Mouse (Mus musculus) bone marrow macrophage, adult 2 months (primary cell): ENCODE data around the gene Tsen15. TPM values are rescaled to one million over a fixed set of nuclear protein-coding genes. Genes with fewer than 3 reads are reported as not detected.
A peak's percentile ranks its signal among the peaks of the same experiment; 100 is the strongest.

ENCODE experiments used
- H3K27ac ChIP-seq: 2 replicates; pipeline ENCODE4 v1.5.1; 2012; ENCODE audit warnings: low read depth, low read length; ENCODE audit not compliant: insufficient read depth
- H3K4me1 ChIP-seq: 2 replicates; pipeline ENCODE4 v1.6.1; 2012; ENCODE audit warnings: low read length; ENCODE audit not compliant: control insufficient read depth, insufficient read depth
- H3K4me3 ChIP-seq: 2 replicates; pipeline ENCODE4 v1.5.1; 2012; ENCODE audit warnings: mild to moderate bottlenecking, low read length, moderate library complexity; ENCODE audit not compliant: insufficient read depth
- CTCF ChIP-seq: IDR thresholded peaks from 2 replicates; pipeline ENCODE4 v1.5.1; 2012; ENCODE audit warnings: low read depth, mild to moderate bottlenecking, low read length, moderate library complexity
- POLR2A ChIP-seq: IDR thresholded peaks from 2 replicates; pipeline ENCODE4 v1.6.1; 2012; ENCODE audit warnings: mild to moderate bottlenecking, low read depth, low read length, borderline replicate concordance
- polyA plus RNA-seq: library from polyadenylated mRNA; stranded (reverse); fragments of >200 nt; gene quantifications from 2 replicates; pipeline ENCODE4 v1.2.4, GENCODE M21; 2012; ENCODE audit not compliant: missing spikeins, insufficient read depth, insufficient read length

The Tsen15 gene
- polyA plus RNA-seq, 1 experiment, result 20.2 TPM

GRCm38 (mm10) chr1:152413116-152413515 lies 26.6 kb upstream of the Tsen15 start:
- no peak for TF ChIP-seq POLR2A
- no peak for TF ChIP-seq CTCF
- Histone ChIP-seq H3K4me3 (no peak overlapping the region), H3K27ac (no peak overlapping the region), H3K4me1 (no peaks in the 10 kb centered on the region)

GRCm38 (mm10) chr1:152410657-152411056 lies 24.2 kb upstream of the Tsen15 start:
- Histone ChIP-seq H3K4me3 (no peak overlapping the region), H3K27ac (no peak overlapping the region), H3K4me1 (no peaks in the 10 kb centered on the region)
- no peak for TF ChIP-seq POLR2A
- no peak for TF ChIP-seq CTCF

GRCm38 (mm10) chr1:152409356-152409755 lies 22.9 kb upstream of the Tsen15 start:
- no peak for TF ChIP-seq CTCF
- no peak for TF ChIP-seq POLR2A
- H3K4me1 ChIP-seq, result no peaks in the 10 kb centered on the region

GRCm38 (mm10) chr1:152407021-152407946 lies 20.8 kb upstream of the Tsen15 start:
- Histone ChIP-seq H3K27ac (no peak overlapping the region), H3K4me1 (no peaks in the 10 kb centered on the region), H3K4me3 (no peak overlapping the region)
- TF ChIP-seq CTCF (no peak), POLR2A (no peak)

More at GRCm38 (mm10) chr1:152409356-152409755, 22.9 kb upstream of the Tsen15 start:
- H3K4me3 ChIP-seq, result no peak overlapping the region
- H3K27ac ChIP-seq, result no peak overlapping the region

- Histone ChIP-seq H3K4me3 (peak overlapping the region; percentile 62), H3K4me1 (peaks cover 3% of the 10 kb centered on the region; the same call in 1 of the 2 replicates), H3K27ac (no peak overlapping the region)
- TF ChIP-seq POLR2A (no peak), CTCF (no peak)
These were observed 14.4 kb upstream of the Tsen15 start for GRCm38 (mm10) chr1:152400556-152401540.

GRCm38 (mm10) chr1:152399790-152400555 lies 13.5 kb upstream of the Tsen15 start, which contains the start of gene Colgalt2:
Gene Colgalt2, plus strand, starts transcription at chr1:152399830.
- Histone ChIP-seq H3K4me1 (peaks cover 3% of the 10 kb centered on the region; the same call in 1 of the 2 replicates), H3K4me3 (peak within 1 kb of the TSS; percentile 62), H3K27ac (no peak within 1 kb of the TSS)
- no peak for TF ChIP-seq CTCF
- no peak for TF ChIP-seq POLR2A

- no peak for TF ChIP-seq POLR2A
- no peak for TF ChIP-seq CTCF
- Histone ChIP-seq H3K4me3 (no peak overlapping the region), H3K4me1 (peaks cover 3% of the 10 kb centered on the region; the same call in 1 of the 2 replicates), H3K27ac (no peak overlapping the region)
These were observed 12.2 kb upstream of the Tsen15 start for GRCm38 (mm10) chr1:152398708-152399107.

- TF ChIP-seq POLR2A (no peak), CTCF (no peak)
- Histone ChIP-seq H3K4me3 (no peak overlapping the region), H3K27ac (no peak overlapping the region), H3K4me1 (no peaks in the 10 kb centered on the region)
These were observed 8.5 kb upstream of the Tsen15 start for GRCm38 (mm10) chr1:152394956-152395515.

GRCm38 (mm10) chr1:152394137-152394536 lies 7.6 kb upstream of the Tsen15 start:
- no peak overlapping the region for H3K4me3 ChIP-seq
- H3K4me1 ChIP-seq, result no peaks in the 10 kb centered on the region
- TF ChIP-seq POLR2A (no peak), CTCF (no peak)
- H3K27ac ChIP-seq, result no peak overlapping the region
